Mouse (Mus musculus) heart, embryonic 11.5 days (tissue): ENCODE results near the gene Bcar3. TPM values are rescaled to one million over a fixed set of nuclear protein-coding genes. Genes with fewer than 3 reads are reported as not detected.
A peak's percentile ranks its signal among the peaks of the same experiment; 100 is the strongest.

Source experiments
- ATAC-seq: fragments of 200-750 bp; cut with Nextera tagmentation; replicated peaks from 2 replicates; pipeline ENCODE4 v1.8.0; 2017; ENCODE audit warnings: moderate library complexity; ENCODE audit not compliant: insufficient number of reproducible peaks, low FRiP score, low TSS enrichment
- H3K27ac ChIP-seq: fragments of 300-500 bp; sonication (generic); 2 replicates; pipeline ENCODE4 v1.5.1; 2014; ENCODE audit warnings: mild to moderate bottlenecking, low read depth, low read length
- H3K27me3 ChIP-seq: fragments of 300-500 bp; sonication (generic); 2 replicates; pipeline ENCODE4 v1.6.1; 2014; ENCODE audit warnings: mild to moderate bottlenecking, low read length, mixed read lengths; ENCODE audit not compliant: control insufficient read depth, insufficient read depth
- H3K36me3 ChIP-seq: fragments of 300-500 bp; sonication (generic); 2 replicates; pipeline ENCODE4 v1.6.1; 2014; ENCODE audit warnings: mild to moderate bottlenecking, low read length, moderate library complexity, mixed read lengths; ENCODE audit not compliant: control insufficient read depth, insufficient read depth
- H3K4me1 ChIP-seq: fragments of 300-500 bp; sonication (generic); 2 replicates; pipeline ENCODE4 v1.6.1; 2014; ENCODE audit warnings: low read length; ENCODE audit not compliant: control insufficient read depth, insufficient read depth
- H3K4me2 ChIP-seq: fragments of 300-500 bp; sonication (generic); 2 replicates; pipeline ENCODE4 v1.6.1; 2014; ENCODE audit warnings: mild to moderate bottlenecking, moderate library complexity
- H3K4me3 ChIP-seq: fragments of 300-500 bp; sonication (generic); 2 replicates; pipeline ENCODE4 v1.5.1; 2014; ENCODE audit warnings: low read depth, low read length
- H3K9ac ChIP-seq: fragments of 300-500 bp; sonication (generic); 2 replicates; pipeline ENCODE4 v1.6.1; 2014; ENCODE audit warnings: mild to moderate bottlenecking, low read depth, low read length, moderate library complexity
- H3K9me3 ChIP-seq: fragments of 300-500 bp; sonication (generic); replicated peaks from 2 replicates; pipeline ENCODE4 v1.6.1; 2016; ENCODE audit warnings: low read length; ENCODE audit not compliant: control insufficient read depth
- WGBS: fragments of 180-500 bp; shearing (Covaris S2); extraction: QIAGEN DNeasy Blood & Tissue Kit; methylation state at CpG from one replicate; pipeline ENCODE4 v1.1.7; 2014; ENCODE audit not compliant: insufficient replicate concordance; 5-methylcytosine and 5-hydroxymethylcytosine counted together
- polyA plus RNA-seq: library from polyadenylated mRNA; unstranded; fragments of >200 nt; fragmentation: Nextera tagmentation; extraction: Ambion mirVana; gene quantifications from 2 replicates; pipeline ENCODE4 v1.2.1, GENCODE M21; 2014

Bcar3 gene
- polyA plus RNA-seq, 1 experiment from 2014 or later = 6.4 TPM

GRCm38 (mm10) chr3:122428325-122428821 is 134.4 kb downstream of the Bcar3 start:
- H3K9ac ChIP-seq = no peak overlapping the region
- peak overlapping the region; percentile 35 for H3K4me2 ChIP-seq
- ATAC-seq = 0 out of 2 replicates have a peak, but pooled peaks have one; percentile 32
- WGBS = 27% methylated on average over 7 of the region's 7 CpGs
- H3K36me3 ChIP-seq = 0 out of 2 replicates have a peak, but pooled peaks cover 2% of the 10 kb centered on the region
- no peaks in the 10 kb centered on the region; the same call in 1 of the 2 replicates for H3K27me3 ChIP-seq
- no peak overlapping the region for H3K4me3 ChIP-seq
- H3K4me1 ChIP-seq = peaks cover 20% of the 10 kb centered on the region
- H3K27ac ChIP-seq = no peak overlapping the region
- no peaks in the 10 kb centered on the region for H3K9me3 ChIP-seq

- H3K4me2 ChIP-seq = no peak overlapping the region
- H3K27ac ChIP-seq = no peak overlapping the region
- H3K9ac ChIP-seq = no peak overlapping the region
- H3K4me1 ChIP-seq = peaks cover 20% of the 10 kb centered on the region
- no peak for ATAC-seq
- H3K9me3 ChIP-seq = no peaks in the 10 kb centered on the region
- 50% methylated on average over 7 of the region's 7 CpGs for WGBS
- H3K4me3 ChIP-seq = no peak overlapping the region
- no peaks in the 10 kb centered on the region for H3K36me3 ChIP-seq
- no peaks in the 10 kb centered on the region; the same call in 1 of the 2 replicates for H3K27me3 ChIP-seq
These were observed 137.0 kb downstream of the Bcar3 start for GRCm38 (mm10) chr3:122430780-122431497.

GRCm38 (mm10) chr3:122432811-122433406 is 139.0 kb downstream of the Bcar3 start:
- Histone ChIP-seq H3K36me3 (no peaks in the 10 kb centered on the region), H3K4me3 (no peak overlapping the region), H3K4me1 (peaks cover 18% of the 10 kb centered on the region), H3K4me2 (no peak overlapping the region), H3K9me3 (no peaks in the 10 kb centered on the region), H3K27ac (no peak overlapping the region), H3K9ac (no peak overlapping the region), H3K27me3 (no peaks in the 10 kb centered on the region)
- 20% methylated on average over 9 of the region's 9 CpGs for WGBS
- ATAC-seq = no peak

- no peak for ATAC-seq
- Histone ChIP-seq H3K9ac (no peak overlapping the region), H3K36me3 (no peaks in the 10 kb centered on the region), H3K4me2 (no peak overlapping the region), H3K4me3 (no peak overlapping the region), H3K9me3 (no peaks in the 10 kb centered on the region), H3K27ac (no peak overlapping the region), H3K27me3 (no peaks in the 10 kb centered on the region), H3K4me1 (peaks cover 14% of the 10 kb centered on the region)
- 80% methylated on average over 5 of the region's 5 CpGs for WGBS
These were observed 140.2 kb downstream of the Bcar3 start for GRCm38 (mm10) chr3:122433975-122434626.

GRCm38 (mm10) chr3:122434983-122435935 is 141.3 kb downstream of the Bcar3 start:
- WGBS = 80% methylated on average over 8 of the region's 8 CpGs
- Histone ChIP-seq H3K9ac (no peak overlapping the region), H3K9me3 (no peaks in the 10 kb centered on the region), H3K4me2 (no peak overlapping the region), H3K4me3 (no peak overlapping the region), H3K27ac (no peak overlapping the region), H3K4me1 (peaks cover 14% of the 10 kb centered on the region), H3K36me3 (no peaks in the 10 kb centered on the region), H3K27me3 (no peaks in the 10 kb centered on the region)
- no peak for ATAC-seq

GRCm38 (mm10) chr3:122438143-122438825 is 144.3 kb downstream of the Bcar3 start:
- Histone ChIP-seq H3K27ac (no peak overlapping the region), H3K9ac (no peak overlapping the region), H3K4me1 (0 out of 2 replicates have a peak, but pooled peaks cover under 1% of the 10 kb centered on the region), H3K4me3 (no peak overlapping the region), H3K9me3 (no peaks in the 10 kb centered on the region), H3K36me3 (no peaks in the 10 kb centered on the region), H3K27me3 (no peaks in the 10 kb centered on the region), H3K4me2 (no peak overlapping the region)
- 58% methylated on average over 7 of the region's 7 CpGs for WGBS
- ATAC-seq = no peak

GRCm38 (mm10) chr3:122445696-122446095 is 151.8 kb downstream of the Bcar3 start:
- peaks cover 4% of the 10 kb centered on the region; the same call in 1 of the 2 replicates for H3K36me3 ChIP-seq
- no peaks in the 10 kb centered on the region for H3K4me1 ChIP-seq
- no peaks in the 10 kb centered on the region for H3K27me3 ChIP-seq
- no peak for ATAC-seq
- 82% methylated on average over 11 of the region's 11 CpGs for WGBS
- no peak overlapping the region for H3K9ac ChIP-seq
- no peak overlapping the region for H3K4me2 ChIP-seq
- H3K27ac ChIP-seq = no peak overlapping the region
- no peaks in the 10 kb centered on the region for H3K9me3 ChIP-seq
- no peak overlapping the region for H3K4me3 ChIP-seq
